Mouse (Mus musculus): ENCODE measurements around the gene Cactin.

Cactin gene

DNA sequence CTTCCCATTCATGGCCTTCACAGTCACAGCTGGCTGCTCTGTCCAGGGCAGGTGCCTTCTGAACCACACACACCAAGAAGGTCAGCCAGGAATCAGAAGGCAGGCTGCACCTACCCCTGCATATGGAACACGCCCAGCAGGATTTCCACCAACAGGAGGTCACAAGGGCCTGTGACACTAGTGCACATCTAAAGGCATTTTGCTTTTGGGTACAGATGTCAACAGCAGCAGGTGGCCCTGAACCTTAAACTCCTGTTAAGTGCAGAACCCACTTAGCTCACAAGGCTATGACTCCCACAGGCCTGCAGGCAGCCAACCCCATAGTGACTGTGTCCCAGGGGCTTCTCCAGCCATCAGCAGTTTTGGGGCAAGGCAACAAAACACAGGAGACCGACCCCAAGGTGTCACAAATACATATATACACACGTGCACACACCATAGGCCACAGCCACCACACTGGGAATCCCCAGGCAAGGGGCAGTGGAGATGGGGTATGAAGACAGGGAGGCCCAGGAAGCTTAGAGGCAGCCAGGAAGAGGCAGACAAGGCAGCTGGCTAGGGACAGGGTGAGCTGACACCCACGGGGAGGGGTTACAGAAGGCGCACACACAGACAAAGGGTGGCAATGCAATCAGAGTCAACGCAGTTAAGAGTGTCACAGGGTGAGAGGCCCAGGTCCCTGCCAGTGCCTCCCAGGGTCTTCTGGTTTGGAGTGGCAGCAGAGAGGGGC is 45.7 kb downstream of the Cactin start:
- DNase-seq = no peak

DNA sequence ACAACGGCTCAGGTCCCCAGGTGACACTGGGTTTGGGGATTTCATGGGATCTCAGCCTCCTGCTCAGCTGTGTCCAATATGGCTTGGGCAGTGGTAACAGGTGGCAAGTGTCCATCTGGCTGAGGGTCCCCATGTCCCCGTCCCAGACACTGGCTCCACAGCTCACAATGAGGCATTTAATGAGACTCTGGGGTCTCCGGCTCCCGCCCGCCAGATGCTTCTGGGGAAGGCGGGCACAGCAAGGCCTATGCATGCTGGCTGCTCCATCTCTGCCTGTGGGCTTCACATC is 46.2 kb downstream of the Cactin start:
- DNase-seq = no peak

DNA sequence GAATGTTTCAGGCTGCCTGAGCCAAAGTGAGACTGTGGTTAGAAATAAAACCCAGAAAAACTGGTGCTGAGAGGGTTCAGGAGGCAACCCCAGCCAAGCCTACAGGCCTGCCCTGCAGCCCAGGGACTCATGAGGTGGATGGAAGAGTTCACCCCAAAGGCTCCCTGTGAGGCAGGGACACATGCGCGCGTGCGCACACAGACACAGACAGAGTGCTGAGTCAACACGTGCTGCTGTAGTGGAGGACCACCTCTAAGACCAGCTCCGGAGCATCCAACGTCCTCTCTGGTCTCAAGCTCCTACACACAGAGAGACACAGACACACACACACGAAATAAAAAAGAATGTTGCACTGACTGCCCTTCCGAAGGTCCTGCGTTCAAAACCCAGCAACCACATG is 54.4 kb downstream of the Cactin start:
- DNase-seq = no peak
